Mouse (Mus musculus): ENCODE data around the gene Ptgr2.
"Not testable (repeated sequence)": the region's sequence is repeated elsewhere in the genome, so short reads cannot be mapped to it uniquely, and the experiment has no call there.

Ptgr2 gene

DNA sequence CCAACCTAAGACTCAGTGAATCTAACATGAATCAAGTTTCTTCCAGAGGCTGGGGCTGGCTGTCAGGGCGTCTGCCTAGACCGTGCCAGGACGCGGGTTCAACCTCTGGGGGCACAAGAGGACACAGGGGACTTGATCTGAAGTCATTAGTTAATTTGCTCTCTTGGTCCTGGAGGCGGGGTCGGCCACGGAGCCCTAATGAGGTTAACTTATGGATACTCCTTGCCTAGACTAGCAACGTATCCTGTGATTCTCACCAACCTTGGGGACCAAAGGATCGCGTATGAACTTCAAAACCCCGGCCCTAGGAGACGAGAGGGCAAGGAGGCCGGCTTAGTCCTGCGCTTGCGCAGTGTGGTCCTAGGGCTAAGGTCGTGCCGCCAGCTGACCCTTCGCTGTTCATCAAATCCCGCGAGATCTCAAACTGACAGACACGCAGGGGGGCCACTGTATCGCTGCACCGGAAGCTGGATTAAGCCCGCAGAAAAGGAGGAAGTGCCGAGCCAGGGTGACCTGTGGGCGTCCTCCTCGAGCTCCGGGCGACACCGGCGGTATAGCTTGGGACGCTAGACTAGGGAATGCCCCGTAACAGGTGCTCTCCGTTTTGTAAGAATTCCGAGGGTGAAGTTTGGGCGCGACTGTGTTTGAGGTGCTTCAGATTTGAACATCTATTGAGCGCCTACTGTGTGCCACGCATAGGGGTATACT lies at the start of gene Ptgr2:
Gene Ptgr2 (plus strand): TSS at position 348 of the 708 bp plus-strand sequence.
- in situ Hi-C loops (cut with MboI, MseI), result loop anchor here in 1 of 2 experiments (10.0 kb wide), 1 partner anchor 830 kb away; the partner anchor contains the start of genes Dlst and Prox2

GRCm38 (mm10) chr12:84235577-84235976 lies 49.5 kb upstream of the Ptgr2 start:
- in situ Hi-C loops (cut with MboI, MseI), result no loop called here

- in situ Hi-C loops (cut with MboI, MseI), result no loop called here
These were observed 48.9 kb upstream of the Ptgr2 start for GRCm38 (mm10) chr12:84235981-84236752.

GRCm38 (mm10) chr12:84237036-84237435 lies 48.0 kb upstream of the Ptgr2 start:
- in situ Hi-C loops (cut with MboI, MseI), result not testable (repeated sequence)

GRCm38 (mm10) chr12:84243076-84243770 lies 41.8 kb upstream of the Ptgr2 start:
- in situ Hi-C loops (cut with MboI, MseI), result no loop called here

- in situ Hi-C loops (cut with MboI, MseI), result no loop called here
These were observed 39.3 kb upstream of the Ptgr2 start for GRCm38 (mm10) chr12:84245683-84246082.

DNA sequence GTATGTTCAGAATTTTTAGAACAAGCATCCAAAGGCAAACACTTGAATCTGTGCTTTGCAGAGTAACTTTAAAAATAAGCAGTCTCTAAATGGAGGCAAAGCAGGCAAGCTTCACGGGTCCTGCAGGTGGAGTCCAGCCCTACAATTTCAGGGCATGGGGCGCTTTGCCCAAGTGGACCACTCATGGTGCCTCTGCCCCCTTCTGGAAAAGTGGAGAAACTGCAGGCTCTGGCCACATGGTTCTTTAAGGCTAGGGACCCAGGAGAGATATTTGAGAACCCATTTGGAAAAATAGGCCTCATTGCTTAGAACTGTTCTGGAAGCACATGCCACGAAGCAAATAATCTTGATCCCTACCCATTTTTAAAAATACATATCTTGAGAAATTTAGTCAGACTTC lies 35.8 kb upstream of the Ptgr2 start:
- in situ Hi-C loops (cut with MboI, MseI), result no loop called here

- in situ Hi-C loops (cut with MboI, MseI), result loop anchor here (5.0 to 10.0 kb wide), 2 partner anchors 88 to 91 kb away; no protein-coding TSS in a partner anchor
These were observed 32.2 kb upstream of the Ptgr2 start for GRCm38 (mm10) chr12:84252811-84253210.

DNA sequence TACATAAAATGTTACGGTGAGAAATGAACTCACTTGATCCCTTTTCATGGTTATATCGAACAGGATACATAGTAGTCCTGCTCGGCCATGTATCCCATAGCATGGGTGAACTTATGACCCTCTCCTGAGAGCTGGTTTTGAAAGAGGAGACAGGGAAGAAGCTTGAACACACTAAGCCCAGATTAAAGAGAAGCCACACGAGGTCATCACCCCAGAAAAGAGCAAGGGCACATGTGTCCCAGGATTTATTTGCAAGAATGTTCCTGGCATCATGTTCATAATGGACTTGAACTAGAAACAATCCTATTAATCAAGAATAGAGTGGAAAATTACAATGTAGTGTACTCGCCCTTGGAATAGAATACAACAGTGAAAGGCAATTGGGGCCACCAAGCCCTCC lies 30.1 kb upstream of the Ptgr2 start:
- in situ Hi-C loops (cut with MboI, MseI), result loop anchor here (5.0 to 10.0 kb wide), 2 partner anchors 90 to 93 kb away; no protein-coding TSS in a partner anchor

- in situ Hi-C loops (cut with MboI, MseI), result no loop called here
These were observed 24.7 kb upstream of the Ptgr2 start for GRCm38 (mm10) chr12:84260363-84260762.

- in situ Hi-C loops (cut with MboI, MseI), result no loop called here
These were observed 17.8 kb upstream of the Ptgr2 start for GRCm38 (mm10) chr12:84267264-84267663.

GRCm38 (mm10) chr12:84273366-84273765 lies 11.7 kb upstream of the Ptgr2 start:
- in situ Hi-C loops (cut with MboI, MseI), result no loop called here

DNA sequence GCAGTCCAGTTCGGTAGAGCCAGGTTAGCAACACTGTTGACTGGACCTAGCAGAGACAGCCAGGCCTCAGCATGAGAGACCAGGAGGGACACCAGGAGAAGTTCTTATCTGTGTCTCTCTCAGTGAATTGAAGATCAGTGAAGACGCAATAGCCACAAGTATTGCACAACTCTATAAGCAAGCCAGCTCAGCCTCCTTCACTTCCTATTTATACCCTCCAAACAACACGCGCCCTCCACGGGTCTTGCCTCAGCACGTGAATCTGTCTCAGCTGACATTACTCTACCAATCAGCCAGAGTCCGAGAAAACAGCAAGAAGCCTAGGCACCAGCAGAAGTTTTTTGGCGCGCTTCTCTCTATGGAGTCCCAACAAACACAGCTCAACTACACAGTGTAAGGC lies 9.7 kb upstream of the Ptgr2 start:
- in situ Hi-C loops (cut with MboI, MseI), result no loop called here

GRCm38 (mm10) chr12:84276288-84276687 lies 8.7 kb upstream of the Ptgr2 start:
- in situ Hi-C loops (cut with MboI, MseI), result no loop called here

GRCm38 (mm10) chr12:84276799-84277198 lies 8.2 kb upstream of the Ptgr2 start:
- in situ Hi-C loops (cut with MboI, MseI), result no loop called here

DNA sequence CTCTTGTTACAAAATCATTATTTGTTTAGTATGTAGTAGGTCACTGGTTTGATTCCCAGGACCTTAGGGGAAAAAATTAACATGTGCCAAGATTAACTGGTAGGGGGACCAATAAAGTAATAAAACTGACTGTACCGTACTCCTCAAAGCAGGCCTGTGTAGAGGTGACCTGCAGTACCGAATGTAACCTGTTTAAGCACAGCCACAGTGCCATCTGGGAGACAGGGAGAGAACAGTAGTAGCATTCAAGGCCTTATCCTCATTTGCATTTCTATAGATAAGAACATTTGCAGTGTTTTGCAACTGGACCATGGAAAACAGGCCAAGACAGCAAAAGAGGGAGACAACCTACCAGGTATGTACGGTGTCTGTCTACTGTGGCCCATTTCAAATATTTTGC lies 7.2 kb upstream of the Ptgr2 start:
- in situ Hi-C loops (cut with MboI, MseI), result no loop called here

GRCm38 (mm10) chr12:84278901-84279300 lies 6.1 kb upstream of the Ptgr2 start:
- in situ Hi-C loops (cut with MboI, MseI), result no loop called here

DNA sequence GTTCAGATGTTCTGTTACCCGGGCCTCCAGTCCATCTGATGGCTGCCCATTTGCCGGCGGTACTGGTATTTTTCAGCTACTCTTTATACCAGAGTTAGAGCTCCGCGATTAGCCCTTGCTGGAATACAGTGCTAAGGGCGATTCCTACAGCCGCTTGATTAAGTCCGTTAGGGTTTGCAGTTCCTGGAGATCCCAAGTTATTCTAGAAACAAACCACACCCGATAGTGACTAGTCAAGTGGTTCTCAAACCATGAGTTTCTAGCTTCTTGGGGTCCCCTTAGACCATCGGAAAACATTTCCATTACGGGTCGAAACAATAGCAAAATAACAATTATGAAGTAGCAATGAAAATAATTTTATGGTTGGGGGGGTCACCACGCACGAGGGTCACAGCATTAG lies 641 bp upstream of the Ptgr2 start:
- in situ Hi-C loops (cut with MboI, MseI), result loop anchor here in 1 of 2 experiments (10.0 kb wide), 1 partner anchor 830 kb away; the partner anchor contains the start of genes Dlst and Prox2

DNA sequence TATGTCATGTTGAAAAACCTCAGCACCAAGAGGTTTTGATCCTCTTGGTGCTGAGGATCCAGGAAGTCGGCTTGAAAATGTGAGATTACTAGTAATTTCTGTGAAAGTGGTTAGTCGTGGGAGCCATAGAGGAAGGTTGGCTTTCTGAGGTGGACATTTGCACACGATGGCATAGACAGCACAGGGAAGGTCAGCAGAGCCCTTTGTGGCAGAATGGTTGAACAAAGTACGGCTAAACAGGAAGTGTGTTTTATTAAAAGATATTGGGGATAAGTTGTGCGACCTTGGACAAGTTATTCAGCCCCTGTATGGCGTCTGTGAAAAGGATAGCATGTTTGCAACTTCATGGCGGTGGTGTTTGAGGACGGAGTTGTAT lies 549 bp downstream of the Ptgr2 start:
- in situ Hi-C loops (cut with MboI, MseI), result loop anchor here in 1 of 2 experiments (10.0 kb wide), 1 partner anchor 829 kb away; the partner anchor contains the start of genes Dlst and Prox2

DNA sequence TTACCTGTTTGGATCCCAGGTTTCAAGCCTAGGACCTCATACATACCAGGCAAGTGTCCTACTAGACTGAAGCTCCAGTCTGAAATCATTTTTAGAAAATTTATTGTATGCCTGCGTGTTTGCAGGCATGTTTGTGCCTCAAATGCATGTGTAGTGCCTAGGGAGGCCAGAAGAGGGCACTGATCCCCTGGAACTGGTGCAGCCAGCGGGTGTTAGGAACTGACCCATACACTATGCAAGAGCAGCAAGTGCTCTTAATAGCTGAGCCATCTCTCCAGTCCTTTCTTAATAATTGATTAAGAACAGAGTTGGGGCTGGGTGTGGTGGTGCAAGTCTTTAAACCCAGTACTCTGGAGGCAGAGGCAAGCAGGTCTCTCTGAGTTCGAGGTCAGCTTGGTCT lies 3.4 kb downstream of the Ptgr2 start:
- in situ Hi-C loops (cut with MboI, MseI), result loop anchor here in 1 of 2 experiments (10.0 kb wide), 1 partner anchor 826 kb away; the partner anchor contains the start of genes Dlst and Prox2

DNA sequence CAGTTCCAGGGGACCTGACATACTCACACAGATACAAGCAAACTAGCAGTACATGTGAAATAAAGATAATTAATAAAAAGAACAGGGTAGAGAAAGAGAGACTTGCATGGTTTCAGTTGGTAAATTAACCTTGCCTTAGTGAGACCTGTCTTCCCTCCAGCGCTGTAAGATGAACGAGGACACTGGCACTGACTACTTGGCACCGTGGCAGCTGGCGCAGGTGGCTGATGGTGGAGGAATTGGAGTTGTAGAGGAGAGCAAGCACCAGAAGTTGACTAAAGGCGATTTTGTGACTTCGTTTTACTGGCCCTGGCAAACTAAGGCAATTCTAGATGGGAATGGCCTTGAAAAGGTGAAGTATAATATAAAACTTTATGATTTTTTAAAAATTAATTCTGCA lies 12.8 kb downstream of the Ptgr2 start:
- in situ Hi-C loops (cut with MboI, MseI), result no loop called here

DNA sequence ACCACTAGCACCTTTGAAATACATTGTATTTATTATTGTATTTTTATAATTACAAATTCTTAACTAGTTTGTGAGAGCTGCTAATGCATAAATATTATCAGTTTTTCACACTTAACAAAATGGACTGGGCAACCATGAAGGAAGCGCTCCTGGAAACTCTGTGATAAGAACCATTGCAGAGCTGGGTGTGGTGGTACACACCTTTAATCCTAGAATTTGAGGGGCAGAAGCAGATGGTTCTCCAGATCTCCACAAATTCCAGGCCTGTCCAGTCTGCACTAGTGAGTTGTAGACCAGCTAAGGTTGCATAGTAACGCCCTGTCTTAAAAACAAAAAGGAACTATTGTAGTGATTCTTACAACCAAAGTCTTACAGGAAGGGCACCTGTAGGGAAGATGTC lies 14.2 kb downstream of the Ptgr2 start:
- in situ Hi-C loops (cut with MboI, MseI), result no loop called here

Measured in T-helper 17 cell (primary cell).